ENCODE assay signal across 28 mouse cellular contexts in the genomic region with DNA sequence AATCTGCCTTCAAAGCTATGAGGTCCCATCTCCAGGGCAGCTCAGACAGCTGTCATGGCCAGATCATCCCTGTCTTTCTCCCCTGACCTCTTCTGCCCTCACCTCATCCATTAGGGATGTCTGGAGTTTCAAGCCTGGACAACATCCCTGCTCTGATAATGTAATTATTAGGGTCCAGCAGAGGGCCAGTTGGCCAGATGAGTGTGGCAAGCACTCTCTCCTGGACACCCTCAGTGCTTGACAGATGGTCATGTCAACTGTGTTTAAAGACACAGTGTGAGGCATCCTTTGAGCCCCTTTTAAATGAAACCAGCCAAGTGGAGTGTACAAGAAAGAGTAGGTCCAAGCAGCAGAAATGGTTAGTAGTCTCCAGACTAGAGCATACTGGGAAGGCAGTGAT.
DNase-seq lines count a peak whose midpoint lies in the region; ATAC-seq lines count a peak whose summit lies in the region.
"Had no signal": no experiment of that assay in that cellular context is flagged by ENCODE, and none has a peak within 500 bp of the region (broad histone marks: within the 10 kb centered on the region; RNA-seq: fewer than 3 reads in every experiment).

No protein-coding gene starts in this region.

- H3K27me3 ChIP-seq in hindbrain, embryonic 10.5 days (ENCODE audit: insufficient read depth, poor library complexity, severe bottlenecking) = no peaks in the 10 kb centered on the region
- no peaks in the 10 kb centered on the region for H3K27me3 ChIP-seq in hindbrain, embryonic 12.5 days
- H3K27me3 ChIP-seq: CH12.LX; embryonic facial prominence, embryonic 13.5 days; forebrain, embryonic 12.5 days; forebrain, embryonic 15.5 days; heart, embryonic 13.5 days had no signal

- H3K27ac ChIP-seq in hindbrain, embryonic 10.5 days = peak overlapping the region; percentile 50; the same call in 1 of the 2 replicates
- no peak overlapping the region for H3K27ac ChIP-seq in hindbrain, embryonic 12.5 days
- H3K27ac ChIP-seq: embryonic facial prominence, embryonic 10.5 days; embryonic facial prominence, embryonic 13.5 days; forebrain, embryonic 12.5 days; forebrain, embryonic 15.5 days; heart, adult 2 months; heart, embryonic 10.5 days; heart, embryonic 13.5 days had no signal

- ATAC-seq in hindbrain, embryonic 12.5 days (ENCODE audit: low FRiP score) = no peak
- ATAC-seq: forebrain, embryonic 15.5 days; intestine, postnatal 0 days; Patski had no signal

- H3K4me3 ChIP-seq in hindbrain, embryonic 10.5 days = no peak overlapping the region
- H3K4me3 ChIP-seq in hindbrain, embryonic 12.5 days = no peak overlapping the region
- H3K4me3 ChIP-seq: embryonic facial prominence, embryonic 10.5 days; embryonic facial prominence, embryonic 13.5 days; erythroblast, embryonic 14.5 days; forebrain, embryonic 12.5 days; forebrain, embryonic 15.5 days; heart, adult 2 months; heart, embryonic 10.5 days; heart, embryonic 13.5 days had no signal

- H3K9me3 ChIP-seq in hindbrain, embryonic 10.5 days = no peaks in the 10 kb centered on the region
- no peaks in the 10 kb centered on the region for H3K9me3 ChIP-seq in hindbrain, embryonic 12.5 days (replicated peaks)
- H3K9me3 ChIP-seq: embryonic facial prominence, embryonic 10.5 days; embryonic facial prominence, embryonic 13.5 days; forebrain, embryonic 12.5 days; forebrain, embryonic 15.5 days; G1E; heart, embryonic 10.5 days; heart, embryonic 13.5 days had no signal

- H3K36me3 ChIP-seq in hindbrain, embryonic 10.5 days = no peaks in the 10 kb centered on the region
- H3K36me3 ChIP-seq in hindbrain, embryonic 12.5 days = no peaks in the 10 kb centered on the region
- H3K36me3 ChIP-seq: embryonic facial prominence, embryonic 10.5 days; embryonic facial prominence, embryonic 13.5 days; forebrain, embryonic 12.5 days; forebrain, embryonic 15.5 days; G1E; heart, embryonic 10.5 days; heart, embryonic 13.5 days had no signal

- no peak overlapping the region for H3K9ac ChIP-seq in hindbrain, embryonic 12.5 days
- H3K9ac ChIP-seq: embryonic facial prominence, embryonic 13.5 days; forebrain, embryonic 12.5 days; forebrain, embryonic 15.5 days; heart, embryonic 13.5 days had no signal

- peaks cover 17% of the 10 kb centered on the region for H3K4me1 ChIP-seq in hindbrain, embryonic 10.5 days (replicated peaks)
- H3K4me1 ChIP-seq in hindbrain, embryonic 12.5 days = peaks cover 3% of the 10 kb centered on the region; the same call in 1 of the 2 replicates
- H3K4me1 ChIP-seq: embryonic facial prominence, embryonic 10.5 days; heart, embryonic 13.5 days had no signal

- intact Hi-C loops in left cerebral cortex, postnatal 4 days (cut with DNase I) = no loop called here

- DNase-seq in cerebellum, postnatal 14 days = peak; percentile 13 to 37
- DNase-seq in cerebellum, adult 18-20 months = no peak
- no peak for DNase-seq in hindbrain, embryonic 10.5 days (ENCODE audit: low spot score)
- peak; percentile 22 for DNase-seq in left cerebral cortex, postnatal 4 days
- no peak for DNase-seq in left cerebral cortex, adult 8-10 months (ENCODE audit: low spot score in 2 of 2)
- DNase-seq in retina, embryonic 14.5 days (ENCODE audit: low spot score) = peak; percentile 52
- no peak for DNase-seq in thymus, postnatal 4 days
- DNase-seq: adrenal gland, postnatal 10 days; adrenal gland, postnatal 36 days; B cell, adult 2 months; cerebellum, postnatal 25 days; gastrocnemius, postnatal 10 days; gastrocnemius, postnatal 36 days; heart, adult 2 months; heart, postnatal 14 days; kidney, adult 2 months had no signal

- no peak overlapping the region for H3K4me2 ChIP-seq in hindbrain, embryonic 12.5 days (replicated peaks)
- H3K4me2 ChIP-seq: embryonic facial prominence, embryonic 13.5 days; forebrain, embryonic 12.5 days; forebrain, embryonic 15.5 days; heart, embryonic 13.5 days had no signal

Comparison
In these comparisons a context has a peak if more than half of its experiments do, and no peak if none do; other contexts are left out.
1. DNase-seq: peak in cerebellum, postnatal 14 days (2 of 2), left cerebral cortex, postnatal 4 days (single experiment) and retina, embryonic 14.5 days (single experiment); none in cerebellum, adult 18-20 months (0 of 2), hindbrain, embryonic 10.5 days (single experiment), left cerebral cortex, adult 8-10 months (0 of 2) and thymus, postnatal 4 days (single experiment).